Mouse (Mus musculus) heart, embryonic 13.5 days (tissue): ENCODE results near the gene Anpep. TPM values are rescaled to one million over a fixed set of nuclear protein-coding genes. Genes with fewer than 3 reads are reported as not detected.

Experiments used
- ATAC-seq: fragments of 200-750 bp; cut with Nextera tagmentation; 2 replicates; pipeline ENCODE4 v1.8.0; 2017; ENCODE audit warnings: moderate TSS enrichment; ENCODE audit not compliant: insufficient number of reproducible peaks, low FRiP score, low TSS enrichment; ENCODE audit errors: extremely low read depth
- H3K27ac ChIP-seq: fragments of 300-500 bp; sonication (generic); replicated peaks from 2 replicates; pipeline ENCODE4 v1.5.1; 2015; ENCODE audit warnings: moderate library complexity, mild to moderate bottlenecking, inconsistent platforms
- H3K27me3 ChIP-seq: fragments of 300-500 bp; sonication (generic); replicated peaks from 2 replicates; pipeline ENCODE4 v1.6.1; 2015; ENCODE audit warnings: mild to moderate bottlenecking, inconsistent platforms
- H3K36me3 ChIP-seq: fragments of 300-500 bp; sonication (generic); 2 replicates; pipeline ENCODE4 v1.6.1; 2015; ENCODE audit warnings: mild to moderate bottlenecking, inconsistent platforms
- H3K4me1 ChIP-seq: fragments of 300-500 bp; sonication (generic); 2 replicates; pipeline ENCODE4 v1.6.1; 2015; ENCODE audit warnings: inconsistent platforms
- H3K4me2 ChIP-seq: fragments of 300-500 bp; sonication (generic); 2 replicates; pipeline ENCODE4 v1.6.1; 2015; ENCODE audit warnings: inconsistent platforms, mild to moderate bottlenecking, moderate library complexity
- H3K4me3 ChIP-seq: fragments of 300-500 bp; sonication (generic); 2 replicates; pipeline ENCODE4 v1.5.1; 2015; ENCODE audit warnings: moderate library complexity, mild to moderate bottlenecking, inconsistent platforms
- H3K9ac ChIP-seq: fragments of 300-500 bp; sonication (generic); 2 replicates; pipeline ENCODE4 v1.6.1; 2015; ENCODE audit warnings: inconsistent platforms, mild to moderate bottlenecking, moderate library complexity
- H3K9me3 ChIP-seq: fragments of 300-500 bp; sonication (generic); 2 replicates; pipeline ENCODE4 v1.6.1; 2016; ENCODE audit warnings: inconsistent platforms
- WGBS: fragments of 180-500 bp; shearing (Covaris S2); methylation state at CpG from one replicate; pipeline ENCODE4 v1.1.7; 2015; ENCODE audit warnings: mixed read lengths; 5-methylcytosine and 5-hydroxymethylcytosine counted together
- polyA plus RNA-seq: library from polyadenylated mRNA; unstranded; fragments of >200 nt; fragmentation: Nextera tagmentation; extraction: Ambion mirVana; gene quantifications from 2 replicates; pipeline ENCODE4 v1.2.1, GENCODE M21; 2015

Gene Anpep
- polyA plus RNA-seq = 7.3 and 7.9 TPM in 2 replicates

- no peaks in the 10 kb centered on the region for H3K36me3 ChIP-seq
- no peaks in the 10 kb centered on the region for H3K9me3 ChIP-seq
- H3K9ac ChIP-seq = no peak within 1 kb of the TSS
- H3K27me3 ChIP-seq = no peaks in the 10 kb centered on the region
- 48% methylated on average over 9 of the region's 9 CpGs for WGBS
- H3K4me1 ChIP-seq = peaks cover 17% of the 10 kb centered on the region
- H3K4me2 ChIP-seq = no peak within 1 kb of the TSS
- no peak for ATAC-seq
- H3K4me3 ChIP-seq = no peak within 1 kb of the TSS
- no peak within 1 kb of the TSS for H3K27ac ChIP-seq
These were observed at the start of gene Anpep for GRCm38 (mm10) chr7:79860811-79861210. Anpep (minus strand) TSS chr7:79861059.

- Histone ChIP-seq H3K36me3 (peaks cover 68% of the 10 kb centered on the region), H3K4me3 (no peak overlapping the region), H3K27me3 (no peaks in the 10 kb centered on the region), H3K9me3 (no peaks in the 10 kb centered on the region), H3K9ac (no peak overlapping the region), H3K4me2 (no peak overlapping the region), H3K4me1 (peaks cover 10% of the 10 kb centered on the region), H3K27ac (no peak overlapping the region)
- ATAC-seq = no peak
- 58% methylated on average over 2 of the region's 2 CpGs for WGBS
These were observed 46.5 kb upstream of the Anpep start for GRCm38 (mm10) chr7:79907356-79907755.

GRCm38 (mm10) chr7:79906914-79907313, 46.1 kb upstream of the Anpep start:
- H3K27ac ChIP-seq = no peak overlapping the region
- peaks cover 10% of the 10 kb centered on the region for H3K4me1 ChIP-seq
- no peak overlapping the region for H3K4me3 ChIP-seq
- H3K9ac ChIP-seq = no peak overlapping the region
- ATAC-seq = no peak
- H3K4me2 ChIP-seq = no peak overlapping the region
- 85% methylated on average over 3 of the region's 3 CpGs for WGBS
- H3K36me3 ChIP-seq = peaks cover 69% of the 10 kb centered on the region
- no peaks in the 10 kb centered on the region for H3K27me3 ChIP-seq
- no peaks in the 10 kb centered on the region for H3K9me3 ChIP-seq

GRCm38 (mm10) chr7:79905193-79905592, 44.3 kb upstream of the Anpep start:
- 74% methylated on average over 4 of the region's 4 CpGs for WGBS
- peaks cover 10% of the 10 kb centered on the region for H3K4me1 ChIP-seq
- peaks cover 76% of the 10 kb centered on the region for H3K36me3 ChIP-seq
- H3K27ac ChIP-seq = no peak overlapping the region
- no peak overlapping the region for H3K9ac ChIP-seq
- H3K4me2 ChIP-seq = no peak overlapping the region
- no peak for ATAC-seq
- no peaks in the 10 kb centered on the region for H3K27me3 ChIP-seq
- no peaks in the 10 kb centered on the region for H3K9me3 ChIP-seq
- no peak overlapping the region for H3K4me3 ChIP-seq

- Histone ChIP-seq H3K36me3 (peaks cover 75% of the 10 kb centered on the region), H3K4me2 (no peak overlapping the region), H3K9ac (no peak overlapping the region), H3K27me3 (no peaks in the 10 kb centered on the region), H3K27ac (no peak overlapping the region), H3K9me3 (no peaks in the 10 kb centered on the region), H3K4me3 (no peak overlapping the region), H3K4me1 (peaks cover 10% of the 10 kb centered on the region)
- no peak for ATAC-seq
- 60% methylated on average over 8 of the region's 8 CpGs for WGBS
These were observed 42.4 kb upstream of the Anpep start for GRCm38 (mm10) chr7:79903160-79903792.

- no peak overlapping the region for H3K4me2 ChIP-seq
- H3K27ac ChIP-seq = no peak overlapping the region
- H3K9ac ChIP-seq = no peak overlapping the region
- 90% methylated on average over 6 of the region's 6 CpGs for WGBS
- H3K27me3 ChIP-seq = no peaks in the 10 kb centered on the region
- no peak overlapping the region for H3K4me3 ChIP-seq
- H3K4me1 ChIP-seq = peaks cover 10% of the 10 kb centered on the region
- H3K36me3 ChIP-seq = peaks cover 69% of the 10 kb centered on the region
- H3K9me3 ChIP-seq = no peaks in the 10 kb centered on the region
- no peak for ATAC-seq
These were observed 39.9 kb upstream of the Anpep start for GRCm38 (mm10) chr7:79900753-79901152.

- no peaks in the 10 kb centered on the region for H3K27me3 ChIP-seq
- no peak overlapping the region for H3K27ac ChIP-seq
- H3K4me2 ChIP-seq = no peak overlapping the region
- H3K36me3 ChIP-seq = peaks cover 44% of the 10 kb centered on the region
- ATAC-seq = no peak
- 68% methylated on average over 3 of the region's 3 CpGs for WGBS
- H3K4me3 ChIP-seq = no peak overlapping the region
- H3K9ac ChIP-seq = no peak overlapping the region
- H3K4me1 ChIP-seq = peaks cover 35% of the 10 kb centered on the region
- H3K9me3 ChIP-seq = no peaks in the 10 kb centered on the region
These were observed 34.4 kb upstream of the Anpep start for GRCm38 (mm10) chr7:79895225-79895624.

GRCm38 (mm10) chr7:79894790-79895189, 33.9 kb upstream of the Anpep start:
- Histone ChIP-seq H3K27ac (no peak overlapping the region), H3K9me3 (no peaks in the 10 kb centered on the region), H3K27me3 (no peaks in the 10 kb centered on the region), H3K9ac (no peak overlapping the region), H3K4me3 (no peak overlapping the region), H3K36me3 (peaks cover 40% of the 10 kb centered on the region), H3K4me2 (no peak overlapping the region), H3K4me1 (peaks cover 37% of the 10 kb centered on the region)
- WGBS = 93% methylated on average over 1 of the region's 1 CpGs
- ATAC-seq = no peak

GRCm38 (mm10) chr7:79892576-79893428, 31.9 kb upstream of the Anpep start:
- peak overlapping the region; percentile 50; the same call in 1 of the 2 replicates for H3K27ac ChIP-seq
- 58% methylated on average over 6 of the region's 6 CpGs for WGBS
- peaks cover 33% of the 10 kb centered on the region for H3K36me3 ChIP-seq
- no peaks in the 10 kb centered on the region for H3K9me3 ChIP-seq
- no peak overlapping the region for H3K9ac ChIP-seq
- H3K27me3 ChIP-seq = no peaks in the 10 kb centered on the region
- no peak overlapping the region for H3K4me3 ChIP-seq
- no peak overlapping the region for H3K4me2 ChIP-seq
- H3K4me1 ChIP-seq = peaks cover 37% of the 10 kb centered on the region
- ATAC-seq = no peak

GRCm38 (mm10) chr7:79890436-79891221, 29.8 kb upstream of the Anpep start:
- H3K9ac ChIP-seq = no peak overlapping the region
- no peaks in the 10 kb centered on the region for H3K27me3 ChIP-seq
- peaks cover 42% of the 10 kb centered on the region for H3K4me1 ChIP-seq
- no peak overlapping the region for H3K4me2 ChIP-seq
- no peak overlapping the region for H3K4me3 ChIP-seq
- no peaks in the 10 kb centered on the region for H3K9me3 ChIP-seq
- ATAC-seq = no peak
- H3K36me3 ChIP-seq = peaks cover 25% of the 10 kb centered on the region
- 76% methylated on average over 15 of the region's 15 CpGs for WGBS
- H3K27ac ChIP-seq = no peak overlapping the region

GRCm38 (mm10) chr7:79888603-79889002, 27.7 kb upstream of the Anpep start:
- Histone ChIP-seq H3K9ac (no peak overlapping the region), H3K27me3 (no peaks in the 10 kb centered on the region), H3K36me3 (peaks cover 20% of the 10 kb centered on the region), H3K4me2 (no peak overlapping the region), H3K4me1 (peaks cover 38% of the 10 kb centered on the region), H3K9me3 (no peaks in the 10 kb centered on the region), H3K27ac (no peak overlapping the region), H3K4me3 (no peak overlapping the region)
- WGBS = 82% methylated on average over 9 of the region's 9 CpGs
- ATAC-seq = no peak
